Mouse (Mus musculus) neural tube, embryonic 14.5 days (tissue): ENCODE results near the gene Atrip. TPM values are rescaled to one million over a fixed set of nuclear protein-coding genes. Genes with fewer than 3 reads are reported as not detected.

Experiments used
- ATAC-seq: fragments of 200-750 bp; cut with Nextera tagmentation; 2 replicates; pipeline ENCODE4 v1.8.0; 2017; ENCODE audit warnings: low read depth, mild to moderate bottlenecking, moderate TSS enrichment, moderate library complexity
- H3K27ac ChIP-seq: fragments of 300-500 bp; sonication (generic); 2 replicates; pipeline ENCODE4 v1.5.1; 2014; ENCODE audit warnings: low read depth, mild to moderate bottlenecking, control low read depth, low read length, moderate library complexity, mixed read lengths
- H3K27me3 ChIP-seq: fragments of 300-500 bp; sonication (generic); 2 replicates; pipeline ENCODE4 v1.6.1; 2014; ENCODE audit warnings: low read length; ENCODE audit not compliant: control insufficient read depth, insufficient read depth
- H3K36me3 ChIP-seq: fragments of 300-500 bp; sonication (generic); 2 replicates; pipeline ENCODE4 v1.6.1; 2014; ENCODE audit warnings: low read length, mixed read lengths; ENCODE audit not compliant: control insufficient read depth, insufficient read depth
- H3K4me1 ChIP-seq: fragments of 300-500 bp; sonication (generic); 2 replicates; pipeline ENCODE4 v1.6.1; 2014; ENCODE audit warnings: low read length; ENCODE audit not compliant: control insufficient read depth, insufficient read depth
- H3K4me2 ChIP-seq: fragments of 300-500 bp; sonication (generic); 2 replicates; pipeline ENCODE4 v1.6.1; 2014; ENCODE audit warnings: mild to moderate bottlenecking, low read depth, low read length, control low read depth
- H3K4me3 ChIP-seq: fragments of 300-500 bp; sonication (generic); 2 replicates; pipeline ENCODE4 v1.5.1; 2014; ENCODE audit warnings: low read depth, low read length, control low read depth, mixed read lengths
- H3K9ac ChIP-seq: fragments of 300-500 bp; sonication (generic); replicated peaks from 2 replicates; pipeline ENCODE4 v1.6.1; 2014; ENCODE audit warnings: low read depth, mild to moderate bottlenecking, control low read depth, low read length, mixed read lengths
- H3K9me3 ChIP-seq: fragments of 300-500 bp; sonication (generic); 2 replicates; pipeline ENCODE4 v1.6.1; 2016; ENCODE audit warnings: low read length; ENCODE audit not compliant: control insufficient read depth
- WGBS: fragments of 180-500 bp; shearing (Covaris S2); extraction: QIAGEN DNeasy Blood & Tissue Kit; methylation state at CpG from one replicate; pipeline ENCODE4 v1.1.7; 2014; 5-methylcytosine and 5-hydroxymethylcytosine counted together
- polyA plus RNA-seq: library from polyadenylated mRNA; unstranded; fragments of >200 nt; fragmentation: Nextera tagmentation; extraction: Ambion mirVana; gene quantifications from 2 replicates; pipeline ENCODE4 v1.2.1, GENCODE M21; 2014

Gene Atrip
- polyA plus RNA-seq, 1 experiment from 2014 or later: 34.8 TPM

- Histone ChIP-seq H3K27me3 (no peaks in the 10 kb centered on the region), H3K4me3 (no peak overlapping the region), H3K4me1 (peaks cover 15% of the 10 kb centered on the region), H3K36me3 (peaks cover 28% of the 10 kb centered on the region), H3K9ac (no peak overlapping the region), H3K4me2 (no peak overlapping the region), H3K27ac (no peak overlapping the region), H3K9me3 (no peaks in the 10 kb centered on the region)
- no peak for ATAC-seq
- 94% methylated on average over 5 of the region's 5 CpGs for WGBS
Measured at GRCm38 (mm10) chr9:109057543-109057942, 16.4 kb downstream of the Atrip start.

- Histone ChIP-seq H3K4me1 (peaks cover 15% of the 10 kb centered on the region), H3K9me3 (no peaks in the 10 kb centered on the region), H3K9ac (no peak overlapping the region), H3K36me3 (peaks cover 23% of the 10 kb centered on the region), H3K4me2 (no peak overlapping the region), H3K27ac (no peak overlapping the region), H3K27me3 (no peaks in the 10 kb centered on the region), H3K4me3 (no peak overlapping the region)
- 95% methylated on average over 4 of the region's 4 CpGs for WGBS
- no peak for ATAC-seq
Measured at GRCm38 (mm10) chr9:109056916-109057315, 17.0 kb downstream of the Atrip start.

DNA sequence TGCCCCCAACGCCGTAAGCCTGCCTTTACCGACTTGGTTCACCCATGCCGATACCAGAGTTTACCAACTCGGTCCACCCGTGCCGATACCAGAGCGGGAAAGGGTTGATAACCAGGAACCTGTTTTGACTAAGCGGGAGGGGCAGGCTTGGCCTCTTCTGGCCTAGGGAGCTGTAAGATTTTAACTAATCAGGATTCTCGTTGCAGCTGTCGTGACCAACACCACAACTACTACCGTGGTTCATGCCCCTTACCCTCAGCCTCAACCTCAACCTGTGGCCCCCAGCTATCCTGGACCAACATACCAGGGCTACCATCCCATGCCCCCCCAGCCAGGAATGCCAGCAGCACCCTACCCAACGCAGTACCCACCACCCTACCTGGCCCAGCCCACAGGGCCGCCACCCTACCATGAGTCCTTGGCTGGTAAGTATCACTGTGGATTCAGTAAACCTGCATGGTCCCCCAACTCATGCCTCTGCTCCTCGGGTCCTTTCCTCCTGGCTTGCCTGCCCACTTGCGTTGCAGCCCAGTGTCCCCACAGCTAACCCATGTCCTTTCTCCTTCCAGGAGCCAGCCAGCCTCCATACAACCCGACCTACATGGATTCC lies 17.7 kb downstream of the Atrip start:
- H3K36me3 ChIP-seq: peaks cover 23% of the 10 kb centered on the region
- no peak overlapping the region for H3K4me2 ChIP-seq
- no peak overlapping the region for H3K9ac ChIP-seq
- ATAC-seq: no peak
- no peak overlapping the region for H3K4me3 ChIP-seq
- no peaks in the 10 kb centered on the region for H3K27me3 ChIP-seq
- 94% methylated on average over 17 of the region's 17 CpGs for WGBS
- H3K27ac ChIP-seq: no peak overlapping the region
- no peaks in the 10 kb centered on the region for H3K9me3 ChIP-seq
- peaks cover 15% of the 10 kb centered on the region for H3K4me1 ChIP-seq

DNA sequence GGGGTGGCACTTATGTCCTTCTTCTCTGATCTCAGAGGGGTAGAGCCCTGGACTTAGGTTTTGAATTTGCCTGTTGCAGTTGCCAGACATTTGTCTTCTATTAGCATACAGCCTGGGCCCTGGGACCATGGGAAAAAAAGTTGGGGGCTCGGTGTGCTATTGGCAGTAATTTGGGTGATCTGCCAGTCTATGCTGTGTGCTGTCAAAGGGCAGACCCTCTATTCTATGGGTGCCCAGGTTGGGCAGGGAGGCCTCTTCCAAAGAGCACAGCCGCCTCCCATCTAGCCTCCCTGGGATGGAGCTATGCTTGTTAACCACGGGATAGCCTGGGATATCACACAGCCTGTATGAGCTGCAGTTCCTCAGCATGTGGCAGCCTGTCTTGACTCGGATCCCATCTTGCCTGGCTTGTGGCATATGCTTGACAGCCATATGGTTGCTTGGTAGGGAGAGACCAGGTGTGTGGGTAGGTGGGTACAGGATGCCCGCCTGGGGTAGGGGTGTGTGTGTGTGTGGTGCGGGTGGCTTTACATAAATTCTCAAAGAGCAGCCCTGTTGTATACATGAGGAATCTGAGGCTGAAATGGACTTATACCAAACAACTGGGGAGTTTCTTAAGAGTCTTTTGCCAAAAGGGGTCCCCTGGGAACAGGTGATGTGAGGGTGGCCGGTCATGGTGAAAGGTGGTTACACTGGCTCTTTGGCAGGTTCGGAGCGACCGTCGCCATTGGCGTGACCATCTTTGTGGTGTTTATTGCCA lies 18.5 kb downstream of the Atrip start:
- H3K27me3 ChIP-seq: no peaks in the 10 kb centered on the region
- H3K4me2 ChIP-seq: peak overlapping the region; percentile 38
- WGBS: 90% methylated on average over 12 of the region's 12 CpGs
- H3K9me3 ChIP-seq: no peaks in the 10 kb centered on the region
- peaks cover 15% of the 10 kb centered on the region for H3K4me1 ChIP-seq
- H3K4me3 ChIP-seq: peak overlapping the region; percentile 30
- peaks cover 17% of the 10 kb centered on the region for H3K36me3 ChIP-seq
- no peak for ATAC-seq
- no peak overlapping the region for H3K27ac ChIP-seq
- no peak overlapping the region for H3K9ac ChIP-seq

- 10% methylated on average over 7 of the region's 7 CpGs for WGBS
- Histone ChIP-seq H3K4me3 (peak overlapping the region; percentile 30), H3K36me3 (peaks cover 16% of the 10 kb centered on the region), H3K9ac (0 out of 2 replicates have a peak overlapping the region, but pooled peaks have one; percentile 28), H3K4me1 (peaks cover 15% of the 10 kb centered on the region), H3K27ac (peak overlapping the region; percentile 71), H3K27me3 (no peaks in the 10 kb centered on the region), H3K9me3 (no peaks in the 10 kb centered on the region), H3K4me2 (peak overlapping the region; percentile 38)
- peak; percentile 70 for ATAC-seq
Measured at GRCm38 (mm10) chr9:109054712-109055111, 19.2 kb downstream of the Atrip start.

DNA sequence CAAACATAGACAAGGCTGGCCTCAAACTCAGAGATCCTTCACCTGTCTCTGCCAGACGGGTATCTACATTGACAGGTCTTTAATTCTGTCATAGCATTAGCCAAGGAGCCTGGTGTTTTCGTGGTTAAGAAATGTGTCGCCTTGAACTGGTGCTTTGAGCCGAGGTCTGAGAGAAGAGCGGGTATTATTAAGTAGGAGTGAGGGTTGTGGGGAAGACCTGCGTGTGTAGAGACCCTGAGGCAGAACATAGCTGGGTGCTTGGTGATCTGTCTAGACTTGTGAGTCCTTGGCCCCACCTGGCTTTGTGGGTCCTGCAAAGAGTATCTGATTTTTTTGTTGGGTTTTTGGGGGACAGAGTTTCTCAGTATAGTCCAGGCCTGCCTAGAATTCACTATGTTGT lies 20.1 kb downstream of the Atrip start:
- Histone ChIP-seq H3K4me2 (no peak overlapping the region), H3K9me3 (no peaks in the 10 kb centered on the region)
- WGBS: 81% methylated on average over 6 of the region's 6 CpGs

DNA sequence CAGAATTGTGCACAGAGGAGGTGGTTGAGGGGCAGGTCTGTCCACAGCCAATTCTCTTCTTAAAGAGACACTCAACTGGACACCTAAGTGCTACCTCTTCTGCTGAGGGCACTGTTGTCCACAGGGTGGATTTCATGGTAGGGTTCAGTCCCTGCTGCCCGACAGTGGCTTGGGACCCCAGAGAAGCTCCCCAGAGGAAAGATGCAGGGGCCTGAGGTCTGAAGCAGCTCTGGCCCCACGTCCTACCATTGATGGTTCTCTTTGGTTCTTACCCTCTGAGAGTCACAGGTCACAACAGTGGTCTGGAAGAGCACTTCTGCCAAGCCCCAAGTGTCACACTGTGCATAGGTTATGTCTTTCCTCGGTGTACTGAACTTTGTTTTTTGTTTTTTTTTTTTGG lies 20.6 kb downstream of the Atrip start:
- no peak overlapping the region for H3K9ac ChIP-seq
- H3K9me3 ChIP-seq: no peaks in the 10 kb centered on the region
- no peak overlapping the region for H3K27ac ChIP-seq
- ATAC-seq: no peak
- H3K4me2 ChIP-seq: no peak overlapping the region
- peaks cover 13% of the 10 kb centered on the region for H3K36me3 ChIP-seq
- no peaks in the 10 kb centered on the region for H3K27me3 ChIP-seq
- 0 out of 2 replicates have a peak, but pooled peaks cover 5% of the 10 kb centered on the region for H3K4me1 ChIP-seq
- WGBS: 85% methylated on average over 3 of the region's 3 CpGs
- H3K4me3 ChIP-seq: no peak overlapping the region

More for the DNA sequence above, 20.1 kb downstream of the Atrip start:
- H3K4me3 ChIP-seq: no peak overlapping the region
- no peak for ATAC-seq
- no peak overlapping the region for H3K9ac ChIP-seq
- peaks cover 16% of the 10 kb centered on the region for H3K36me3 ChIP-seq
- no peaks in the 10 kb centered on the region for H3K27me3 ChIP-seq
- peaks cover 8% of the 10 kb centered on the region for H3K4me1 ChIP-seq
- H3K27ac ChIP-seq: no peak overlapping the region

DNA sequence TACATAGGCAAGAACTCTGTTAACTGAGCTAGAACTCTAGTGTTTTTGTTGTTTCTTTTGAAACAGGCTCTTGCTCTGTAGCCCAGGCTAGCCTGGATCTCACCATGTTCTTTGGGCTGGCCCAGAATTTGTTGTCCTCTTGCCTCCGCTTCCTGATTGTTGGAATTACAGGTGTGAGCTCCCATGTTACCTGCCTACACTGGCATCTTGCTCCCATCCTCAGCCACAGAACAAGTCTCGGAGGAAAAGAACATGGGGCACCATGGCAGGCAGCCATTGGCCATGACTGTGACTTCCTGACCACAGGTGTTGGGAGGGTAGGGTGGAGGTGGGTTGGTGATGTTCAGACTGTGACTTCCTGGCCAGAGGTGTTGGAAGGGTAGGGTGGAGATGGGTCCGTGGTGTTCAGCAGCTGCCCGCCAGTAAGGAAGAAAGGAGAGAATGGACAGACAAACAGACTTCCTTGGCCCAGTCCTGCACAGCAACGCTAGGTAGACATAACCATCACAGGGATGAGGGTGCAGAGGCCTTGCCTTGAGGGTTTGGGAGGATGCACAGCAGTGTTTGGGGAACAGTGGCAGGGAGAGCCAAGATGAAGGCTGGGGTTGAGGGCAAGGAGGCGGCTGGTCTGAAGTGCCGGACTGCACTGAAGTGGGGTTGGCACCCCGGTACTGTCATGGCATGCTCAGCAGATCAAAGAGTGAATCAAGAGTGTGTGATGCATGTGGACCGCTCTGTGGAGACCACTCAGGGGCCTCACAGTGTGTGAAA lies 21.2 kb downstream of the Atrip start:
- Histone ChIP-seq H3K4me2 (no peak overlapping the region), H3K27ac (no peak overlapping the region)
- 91% methylated on average over 9 of the region's 9 CpGs for WGBS

More for the DNA sequence above, 21.2 kb downstream of the Atrip start:
- Histone ChIP-seq H3K9ac (no peak overlapping the region), H3K4me3 (no peak overlapping the region), H3K9me3 (no peaks in the 10 kb centered on the region), H3K4me1 (0 out of 2 replicates have a peak, but pooled peaks cover 5% of the 10 kb centered on the region), H3K27me3 (no peaks in the 10 kb centered on the region), H3K36me3 (peaks cover 10% of the 10 kb centered on the region; the same call in 1 of the 2 replicates)
- no peak for ATAC-seq
